Mouse (Mus musculus) urinary bladder, postnatal 4 days (tissue): ENCODE measurements around the gene 1700092M07Rik.
"Not testable (repeated sequence)": the region's sequence is repeated elsewhere in the genome, so short reads cannot be mapped to it uniquely, and the experiment has no call there.

Source experiments
- DNase-seq, 2 experiments: peaks; one replicate each; pipeline ENCODE4 v3.0.0; 2021 to 2022; ENCODE audit warnings: low spot score in 2 of 2

The 1700092M07Rik gene

GRCm38 (mm10) chr19:8716767-8717475 is 23.6 kb upstream of the 1700092M07Rik start:
- DNase-seq: no peak

GRCm38 (mm10) chr19:8718357-8718756 is 22.2 kb upstream of the 1700092M07Rik start:
- DNase-seq: no peak

- DNase-seq: not testable (repeated sequence)
Measured at GRCm38 (mm10) chr19:8719037-8719436, 21.5 kb upstream of the 1700092M07Rik start.

- no peak for DNase-seq
Measured at GRCm38 (mm10) chr19:8721378-8721777, 19.1 kb upstream of the 1700092M07Rik start.

- DNase-seq: no peak
Measured at GRCm38 (mm10) chr19:8722021-8722420, 18.5 kb upstream of the 1700092M07Rik start.

- DNase-seq: no peak
Measured at GRCm38 (mm10) chr19:8722559-8722906, 18.0 kb upstream of the 1700092M07Rik start.

GRCm38 (mm10) chr19:8722907-8723573 is 17.5 kb upstream of the 1700092M07Rik start, which contains the start of gene Slc3a2:
Gene Slc3a2 (minus strand): TSS chr19:8723369.
- DNase-seq: peak; percentile 90 to 94

- DNase-seq: no peak
Measured at GRCm38 (mm10) chr19:8723574-8724346, 16.8 kb upstream of the 1700092M07Rik start.

- DNase-seq: no peak
Measured at GRCm38 (mm10) chr19:8724392-8724791, 16.1 kb upstream of the 1700092M07Rik start.

GRCm38 (mm10) chr19:8725081-8725613 is 15.4 kb upstream of the 1700092M07Rik start:
- DNase-seq: no peak

GRCm38 (mm10) chr19:8726609-8727390 is 13.7 kb upstream of the 1700092M07Rik start:
- no peak for DNase-seq

GRCm38 (mm10) chr19:8727495-8728114 is 12.9 kb upstream of the 1700092M07Rik start:
- DNase-seq: no peak

GRCm38 (mm10) chr19:8728335-8729099 is 12.0 kb upstream of the 1700092M07Rik start:
- not testable (repeated sequence) for DNase-seq

GRCm38 (mm10) chr19:8734334-8734733 is 6.2 kb upstream of the 1700092M07Rik start:
- no peak for DNase-seq

GRCm38 (mm10) chr19:8735389-8736159 is 4.9 kb upstream of the 1700092M07Rik start, which contains the start of gene Wdr74:
Gene Wdr74 (plus strand): TSS chr19:8735827.
- peak; percentile 87 to 92 for DNase-seq

- no peak for DNase-seq
Measured at GRCm38 (mm10) chr19:8736160-8736467, 4.4 kb upstream of the 1700092M07Rik start.

GRCm38 (mm10) chr19:8738911-8739310 is 1.6 kb upstream of the 1700092M07Rik start:
- DNase-seq: no peak

- DNase-seq: no peak
Measured at GRCm38 (mm10) chr19:8739646-8740045, 872 bp upstream of the 1700092M07Rik start.

- peak; percentile 93 to 94 for DNase-seq
Measured at GRCm38 (mm10) chr19:8741243-8741869, 838 bp downstream of the 1700092M07Rik start, which contains the start of gene Stx5a. Gene Stx5a (plus strand): TSS chr19:8741413.
